Mouse (Mus musculus) testis, postnatal 10 days (tissue): ENCODE measurements at regions not wholly inside any gene's neighbourhood (a gene's known extent, or its start where the extent isn't known, plus 50 kb on each side); places are given as distances from the start of the nearest gene placed in this dataset.

Experiments
- DNase-seq: peaks from one replicate; pipeline ENCODE4 v3.0.0; 2021; ENCODE audit warnings: low spot score

- DNase-seq: no peak
Measured at GRCm38 (mm10) chr4:131373172-131373571, 429.0 kb downstream of the Matn1 start.

- DNase-seq: peak; percentile 61
Measured at GRCm38 (mm10) chr4:131374527-131375290, 430.5 kb downstream of the Matn1 start.

GRCm38 (mm10) chr4:131381063-131381462 lies 436.9 kb downstream of the Matn1 start:
- no peak for DNase-seq

GRCm38 (mm10) chr4:131381529-131381928 lies 437.3 kb downstream of the Matn1 start:
- DNase-seq: no peak

- DNase-seq: no peak
Measured at GRCm38 (mm10) chr4:131383862-131384261, 439.7 kb downstream of the Matn1 start.

GRCm38 (mm10) chr4:131386961-131387360 lies 442.8 kb downstream of the Matn1 start:
- peak; percentile 57 for DNase-seq

- DNase-seq: no peak
Measured at GRCm38 (mm10) chr4:131391119-131391923, 446.8 kb downstream of the Ptpru start.

GRCm38 (mm10) chr4:131391924-131392297 lies 446.2 kb downstream of the Ptpru start:
- DNase-seq: no peak

- DNase-seq: no peak
Measured at GRCm38 (mm10) chr4:131392478-131392877, 445.6 kb downstream of the Ptpru start.

GRCm38 (mm10) chr4:131396226-131396840 lies 441.8 kb downstream of the Ptpru start:
- DNase-seq: no peak

- DNase-seq: no peak
Measured at GRCm38 (mm10) chr4:131397161-131397560, 440.9 kb downstream of the Ptpru start.

GRCm38 (mm10) chr4:131400756-131401155 lies 437.3 kb downstream of the Ptpru start:
- DNase-seq: peak; percentile 80

GRCm38 (mm10) chr4:131401255-131401654 lies 436.8 kb downstream of the Ptpru start:
- no peak for DNase-seq

GRCm38 (mm10) chr4:131405376-131406017 lies 432.6 kb downstream of the Ptpru start:
- no peak for DNase-seq

GRCm38 (mm10) chr4:131407464-131407863 lies 430.6 kb downstream of the Ptpru start:
- no peak for DNase-seq

- DNase-seq: no peak
Measured at GRCm38 (mm10) chr4:131408644-131409043, 429.4 kb downstream of the Ptpru start.

GRCm38 (mm10) chr4:131409805-131410204 lies 428.3 kb downstream of the Ptpru start:
- DNase-seq: peak; percentile 86

GRCm38 (mm10) chr4:131411936-131412335 lies 426.2 kb downstream of the Ptpru start:
- no peak for DNase-seq

- no peak for DNase-seq
Measured at GRCm38 (mm10) chr4:131413380-131413779, 424.7 kb downstream of the Ptpru start.

GRCm38 (mm10) chr4:131415453-131415852 lies 422.6 kb downstream of the Ptpru start:
- no peak for DNase-seq

GRCm38 (mm10) chr4:131416209-131416608 lies 421.9 kb downstream of the Ptpru start:
- DNase-seq: no peak

- no peak for DNase-seq
Measured at GRCm38 (mm10) chr4:131417159-131417748, 420.8 kb downstream of the Ptpru start.
